Mouse (Mus musculus) spleen, adult 2 months (tissue): Measurements from ENCODE around the gene Racgap1. TPM values are rescaled to one million over a fixed set of nuclear protein-coding genes. Genes with fewer than 3 reads are reported as not detected.

Experiments
- DNase-seq, 2 experiments: peaks; one replicate each; pipeline versions ENCODE4 v3.0.0 to v3.0.0-alpha.2; 2012 to 2021; ENCODE audit warnings: low spot score in 2 of 2, low read depth in 1 of 2
- H3K27ac ChIP-seq: fragments of 200-500 bp; 2 replicates; pipeline ENCODE4 v1.5.1; 2012; ENCODE audit warnings: low read length, inconsistent platforms; ENCODE audit not compliant: insufficient read depth
- H3K27me3 ChIP-seq: fragments of 200-500 bp; 2 replicates; pipeline ENCODE4 v1.6.1; 2012; ENCODE audit warnings: mild to moderate bottlenecking, moderate library complexity, low read length, inconsistent platforms; ENCODE audit not compliant: control insufficient read depth, insufficient read depth
- H3K36me3 ChIP-seq: fragments of 200-500 bp; 2 replicates; pipeline ENCODE4 v1.6.1; 2012; ENCODE audit warnings: mild to moderate bottlenecking, low read length, inconsistent platforms; ENCODE audit not compliant: control insufficient read depth, insufficient read depth
- H3K4me1 ChIP-seq: fragments of 200-500 bp; 2 replicates; pipeline ENCODE4 v1.6.1; 2011; ENCODE audit warnings: inconsistent platforms; ENCODE audit not compliant: control insufficient read depth, insufficient read depth, insufficient read length
- H3K4me3 ChIP-seq: fragments of 200-500 bp; 2 replicates; pipeline ENCODE4 v1.5.1; 2011; ENCODE audit warnings: mild to moderate bottlenecking, inconsistent platforms; ENCODE audit not compliant: insufficient read depth, insufficient read length; ENCODE audit errors: extremely low read depth
- CTCF ChIP-seq: fragments of 200-500 bp; IDR thresholded peaks from 2 replicates; pipeline ENCODE4 v1.5.1; 2011; ENCODE audit warnings: mild to moderate bottlenecking, inconsistent platforms; ENCODE audit not compliant: insufficient read depth, insufficient read length, insufficient replicate concordance; ENCODE audit errors: extremely low read depth
- POLR2A ChIP-seq: fragments of 200-500 bp; IDR thresholded peaks from 2 replicates; pipeline ENCODE4 v1.6.1; 2011; ENCODE audit warnings: low read depth, low read length, inconsistent platforms
- WGBS: fragments of 180-500 bp; shearing (Covaris S2); methylation state at CpG from one replicate; pipeline ENCODE4 v1.1.7; 2018; 5-methylcytosine and 5-hydroxymethylcytosine counted together
- polyA plus RNA-seq: library from polyadenylated mRNA; depleted of rRNA; stranded (reverse); fragments of >200 nt; gene quantifications from 2 replicates; pipeline ENCODE4 v1.2.3, GENCODE M21; 2012

Gene Racgap1
- polyA plus RNA-seq, 1 experiment, result 12.7 TPM

DNA sequence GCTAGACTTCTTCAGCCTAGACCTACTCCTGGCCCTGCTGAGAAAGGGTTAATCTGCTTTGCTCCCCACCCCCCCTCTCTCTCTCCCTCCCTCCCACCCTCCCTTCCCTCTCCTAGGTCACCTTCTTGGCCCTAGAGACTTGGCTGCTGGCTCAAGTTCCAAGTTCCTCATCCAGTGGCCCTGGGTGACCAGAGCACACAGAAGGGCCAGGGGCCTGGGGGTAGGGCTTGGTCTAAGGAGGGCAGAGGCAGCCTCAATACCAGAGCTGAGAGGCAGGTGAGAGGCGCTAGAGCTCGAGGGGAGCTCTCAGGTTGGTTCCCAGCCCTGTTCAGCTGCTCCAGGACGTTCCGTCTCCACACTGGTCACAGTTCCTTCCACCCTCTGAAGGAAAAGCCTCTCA lies 39.5 kb upstream of the Racgap1 start:
- no peaks in the 10 kb centered on the region for H3K36me3 ChIP-seq
- H3K4me1 ChIP-seq, result no peaks in the 10 kb centered on the region
- no peak overlapping the region for H3K27ac ChIP-seq
- H3K27me3 ChIP-seq, result no peaks in the 10 kb centered on the region
- TF ChIP-seq POLR2A, result no peak
- no peak for TF ChIP-seq CTCF
- WGBS, result 32% methylated on average over 4 of the region's 4 CpGs
- no peak overlapping the region for H3K4me3 ChIP-seq
- DNase-seq, result no peak

DNA sequence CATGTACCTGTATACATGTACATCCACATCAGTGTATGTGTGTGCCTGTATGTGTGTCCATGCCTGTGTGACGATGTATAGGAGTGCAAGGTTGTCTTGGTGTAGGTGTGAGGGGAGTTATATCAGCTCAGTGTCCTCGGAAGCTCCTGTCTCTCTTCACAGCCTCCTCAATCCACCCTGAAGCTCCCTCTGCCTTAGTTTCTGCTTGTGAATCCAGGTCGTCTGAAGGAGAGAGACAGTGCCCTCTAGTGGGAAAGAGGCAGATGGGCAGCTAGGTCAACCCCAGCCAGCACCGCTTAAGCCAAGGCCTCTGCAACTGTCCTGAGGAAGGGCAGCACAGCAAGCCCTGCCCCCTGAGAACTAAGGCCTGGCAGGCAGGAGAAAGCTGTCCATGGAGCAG lies 37.3 kb upstream of the Racgap1 start:
- Histone ChIP-seq H3K36me3 (no peaks in the 10 kb centered on the region), H3K4me1 (no peaks in the 10 kb centered on the region), H3K27ac (no peak overlapping the region), H3K4me3 (no peak overlapping the region), H3K27me3 (no peaks in the 10 kb centered on the region)
- DNase-seq, result no peak
- WGBS, result 10% methylated on average over 4 of the region's 4 CpGs
- TF ChIP-seq CTCF, result peak; percentile 68; the same call in 1 of the 2 replicates
- TF ChIP-seq POLR2A, result no peak

DNA sequence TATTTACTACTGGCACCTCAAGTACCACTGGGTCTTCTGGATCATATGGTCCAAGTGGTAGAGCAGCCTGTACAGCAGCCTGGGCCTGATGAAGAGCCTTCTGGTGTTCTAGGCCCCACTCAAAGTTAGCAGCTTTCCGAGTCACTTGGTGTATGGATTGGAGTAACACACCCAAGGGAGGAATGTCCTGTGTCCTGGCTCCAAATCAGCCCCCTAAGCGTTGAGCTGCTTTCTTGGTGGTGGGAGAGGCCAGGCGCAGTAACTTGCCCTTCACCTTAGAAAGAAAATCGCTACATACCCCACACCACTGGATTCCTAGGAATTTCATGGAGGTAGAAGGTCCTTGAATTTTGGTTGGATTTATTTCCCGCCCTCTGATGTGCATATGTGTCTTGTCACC lies 32.7 kb upstream of the Racgap1 start:
- 92% methylated on average over 5 of the region's 5 CpGs for WGBS
- Histone ChIP-seq H3K4me3 (no peak overlapping the region), H3K36me3 (no peaks in the 10 kb centered on the region), H3K27ac (no peak overlapping the region), H3K27me3 (no peaks in the 10 kb centered on the region), H3K4me1 (no peaks in the 10 kb centered on the region)
- no peak for DNase-seq
- no peak for TF ChIP-seq CTCF
- TF ChIP-seq POLR2A, result no peak

DNA sequence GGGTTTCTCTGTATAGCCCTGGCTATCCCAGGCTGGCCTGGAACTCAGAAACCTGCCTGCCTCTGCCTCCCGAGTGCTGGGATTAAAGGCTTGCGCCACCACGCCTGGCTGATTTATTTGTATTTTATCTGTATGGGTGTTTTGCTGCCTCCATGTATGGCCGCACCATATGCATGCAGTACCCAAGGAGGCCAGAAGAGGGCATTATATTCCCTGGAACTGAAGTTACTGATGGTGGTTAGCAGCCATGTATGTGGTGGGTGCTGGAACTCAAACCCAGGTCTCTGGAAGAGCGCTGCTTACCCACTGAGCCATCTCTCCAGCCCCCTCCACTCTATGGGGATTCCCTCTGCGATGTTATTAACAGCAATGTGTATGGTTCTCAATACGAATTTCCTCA lies 31.4 kb upstream of the Racgap1 start:
- no peak for DNase-seq
- Histone ChIP-seq H3K4me1 (no peaks in the 10 kb centered on the region), H3K27ac (no peak overlapping the region), H3K4me3 (no peak overlapping the region), H3K36me3 (no peaks in the 10 kb centered on the region), H3K27me3 (no peaks in the 10 kb centered on the region)
- no peak for TF ChIP-seq POLR2A
- no peak for TF ChIP-seq CTCF
- 86% methylated on average over 7 of the region's 7 CpGs for WGBS

DNA sequence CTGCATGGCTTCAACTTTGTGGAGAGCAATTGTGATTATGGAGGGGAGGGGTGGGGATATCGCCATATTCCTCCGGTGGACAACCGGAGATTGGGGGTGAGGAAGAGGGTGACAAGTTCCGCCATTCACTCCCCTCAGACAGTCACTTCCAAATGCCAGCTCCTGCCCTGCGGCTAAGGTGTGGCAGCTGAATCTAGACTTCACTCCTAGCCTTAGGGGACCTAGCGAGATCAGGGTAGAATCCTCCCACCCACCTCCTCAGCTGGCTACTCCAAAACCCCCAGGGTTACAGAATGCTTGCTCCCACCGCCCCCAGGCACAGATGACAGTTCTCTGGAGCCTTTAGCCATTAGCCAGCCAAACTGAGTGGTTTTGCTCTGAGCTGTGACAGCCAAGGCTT lies 27.6 kb upstream of the Racgap1 start:
- Histone ChIP-seq H3K4me1 (no peaks in the 10 kb centered on the region), H3K27me3 (no peaks in the 10 kb centered on the region), H3K4me3 (no peak overlapping the region), H3K27ac (no peak overlapping the region), H3K36me3 (no peaks in the 10 kb centered on the region)
- no peak for TF ChIP-seq CTCF
- TF ChIP-seq POLR2A, result no peak
- WGBS, result 77% methylated on average over 7 of the region's 7 CpGs
- DNase-seq, result no peak

DNA sequence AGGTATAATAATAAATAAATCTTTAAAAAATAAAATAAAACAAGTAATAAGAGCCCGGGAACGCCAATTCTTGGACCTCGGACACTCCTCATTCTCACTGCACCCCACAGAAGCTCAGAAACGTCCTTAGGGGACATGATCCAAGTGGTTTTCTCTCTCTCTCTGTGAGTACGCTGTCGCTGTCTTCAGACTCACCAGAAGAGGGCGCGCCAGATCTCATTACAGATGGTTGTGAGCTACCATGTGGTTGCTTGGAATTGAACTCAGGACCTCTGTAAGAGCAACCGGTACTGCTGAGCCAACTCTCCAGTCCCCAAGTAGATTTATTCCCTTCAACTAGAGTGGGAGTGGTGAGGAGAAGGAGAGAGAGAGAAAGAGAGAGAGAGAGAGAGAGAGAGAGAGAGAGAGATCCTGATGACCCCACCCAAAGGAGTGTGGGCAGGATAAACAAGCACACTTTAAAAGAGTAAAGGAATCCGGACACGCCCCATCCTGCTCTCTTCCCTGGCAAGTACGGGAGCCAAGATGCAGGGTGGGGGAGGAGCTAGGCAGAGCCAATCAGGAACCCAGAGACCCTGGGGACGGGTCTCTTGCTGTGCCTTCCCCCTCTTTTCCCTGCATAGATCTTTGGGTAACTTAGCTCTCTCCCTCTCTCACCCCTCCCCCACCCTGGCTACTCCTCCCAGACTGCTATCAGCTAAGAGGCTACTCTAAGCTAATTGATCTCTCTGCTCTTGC lies 26.8 kb upstream of the Racgap1 start:
- 20% methylated on average over 13 of the region's 13 CpGs for WGBS
- H3K27ac ChIP-seq, result no peak overlapping the region
- H3K36me3 ChIP-seq, result no peaks in the 10 kb centered on the region
- H3K4me3 ChIP-seq, result no peak overlapping the region
- TF ChIP-seq POLR2A, result no peak
- TF ChIP-seq CTCF, result peak; percentile 2; the same call in 1 of the 2 replicates
- no peaks in the 10 kb centered on the region for H3K4me1 ChIP-seq
- peak in 1 of 2 experiments; percentile 30 for DNase-seq
- no peaks in the 10 kb centered on the region for H3K27me3 ChIP-seq

DNA sequence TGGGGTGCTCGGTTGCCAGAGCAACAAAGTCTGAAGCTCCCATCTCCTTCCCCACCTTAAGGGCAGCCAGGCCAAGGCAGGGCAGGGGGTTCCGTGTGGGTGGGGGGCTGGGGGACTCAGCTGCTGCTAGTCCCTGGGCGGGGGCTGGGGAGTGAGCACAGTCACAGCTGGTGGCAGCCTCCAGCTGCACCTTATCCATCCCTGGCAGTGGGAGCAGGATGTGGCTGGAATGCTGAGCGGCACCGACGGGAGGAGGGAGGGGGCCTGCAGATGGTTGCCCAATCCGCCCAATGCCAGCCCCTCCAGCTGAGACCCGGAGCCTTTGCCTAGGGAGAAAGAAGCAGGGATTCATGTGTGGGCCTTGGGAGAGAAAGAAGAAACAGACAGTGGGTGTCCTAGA lies 25.6 kb upstream of the Racgap1 start:
- TF ChIP-seq CTCF (no peak), POLR2A (no peak)
- no peak for DNase-seq
- H3K27me3 ChIP-seq, result no peaks in the 10 kb centered on the region
- H3K36me3 ChIP-seq, result no peaks in the 10 kb centered on the region
- H3K27ac ChIP-seq, result no peak overlapping the region
- 79% methylated on average over 8 of the region's 8 CpGs for WGBS
- no peak overlapping the region for H3K4me3 ChIP-seq
- H3K4me1 ChIP-seq, result no peaks in the 10 kb centered on the region
